Mouse (Mus musculus) megakaryocyte, embryonic 14.5 days (primary cell): ENCODE measurements around the gene Pamr1.

Source experiments
- FLI1 ChIP-seq: IDR thresholded peaks from 2 replicates; pipeline ENCODE4 v1.6.1; 2012; ENCODE audit warnings: low read length, inconsistent platforms, mixed read lengths
- GATA1 ChIP-seq: IDR thresholded peaks from 3 replicates; pipeline ENCODE4 v1.6.1; 2012; ENCODE audit warnings: mixed read lengths, low read length, inconsistent platforms, borderline replicate concordance

GRCm38 (mm10) chr2:102663865-102664264, 114.1 kb downstream of the Pamr1 start:
- TF ChIP-seq GATA1 (no peak), FLI1 (no peak)
